Mouse (Mus musculus) midbrain, embryonic 12.5 days (tissue): Measurements from ENCODE around the gene Zdbf2. TPM values are rescaled to one million over a fixed set of nuclear protein-coding genes. Genes with fewer than 3 reads are reported as not detected.

Source experiments
- ATAC-seq: fragments of 200-750 bp; cut with Nextera tagmentation; 2 replicates; pipeline ENCODE4 v1.8.0; 2017; ENCODE audit warnings: low read depth, moderate TSS enrichment, moderate library complexity; ENCODE audit not compliant: low FRiP score
- H3K27ac ChIP-seq: fragments of 300-500 bp; sonication (generic); replicated peaks from 2 replicates; pipeline ENCODE4 v1.5.1; 2016; ENCODE audit warnings: mild to moderate bottlenecking
- H3K27me3 ChIP-seq: fragments of 300-500 bp; sonication (generic); 2 replicates; pipeline ENCODE4 v1.6.1; 2016; ENCODE audit warnings: mild to moderate bottlenecking
- H3K36me3 ChIP-seq: fragments of 300-500 bp; sonication (generic); 2 replicates; pipeline ENCODE4 v1.6.1; 2016
- H3K4me1 ChIP-seq: fragments of 300-500 bp; sonication (generic); 2 replicates; pipeline ENCODE4 v1.6.1; 2016
- H3K4me2 ChIP-seq: fragments of 300-500 bp; sonication (generic); replicated peaks from 2 replicates; pipeline ENCODE4 v1.6.1; 2016; ENCODE audit warnings: mild to moderate bottlenecking, moderate library complexity
- H3K4me3 ChIP-seq: fragments of 300-500 bp; sonication (generic); 2 replicates; pipeline ENCODE4 v1.5.1; 2016; ENCODE audit warnings: mild to moderate bottlenecking
- H3K9ac ChIP-seq: fragments of 300-500 bp; sonication (generic); replicated peaks from 2 replicates; pipeline ENCODE4 v1.6.1; 2016; ENCODE audit warnings: mild to moderate bottlenecking, moderate library complexity
- H3K9me3 ChIP-seq: fragments of 300-500 bp; sonication (generic); 2 replicates; pipeline ENCODE4 v1.6.1; 2016; ENCODE audit warnings: mild to moderate bottlenecking
- WGBS: fragments of 180-500 bp; shearing (Covaris S2); methylation state at CpG from one replicate; pipeline ENCODE4 v1.1.7; 2016; 5-methylcytosine and 5-hydroxymethylcytosine counted together
- polyA plus RNA-seq: library from polyadenylated mRNA; unstranded; fragments of >200 nt; fragmentation: Nextera tagmentation; extraction: Ambion mirVana; gene quantifications from 2 replicates; pipeline ENCODE4 v1.2.1, GENCODE M21; 2016

Gene Zdbf2
- polyA plus RNA-seq, 1 experiment from 2014 or later = 30.9 TPM

- 21% methylated on average over 24 of the region's 24 CpGs for WGBS
- no peaks in the 10 kb centered on the region for H3K36me3 ChIP-seq
- peak; percentile 60 for ATAC-seq
- peak overlapping the region; percentile 34 for H3K4me2 ChIP-seq
- peak overlapping the region; percentile 13; the same call in 1 of the 2 replicates for H3K4me3 ChIP-seq
- no peak overlapping the region for H3K9ac ChIP-seq
- H3K27ac ChIP-seq = peak overlapping the region; percentile 10; the same call in 1 of the 2 replicates
- no peaks in the 10 kb centered on the region for H3K9me3 ChIP-seq
- peaks cover 49% of the 10 kb centered on the region for H3K4me1 ChIP-seq
- H3K27me3 ChIP-seq = peaks cover 95% of the 10 kb centered on the region
Measured at GRCm38 (mm10) chr1:63252351-63253209, 20.5 kb upstream of the Zdbf2 start.

- H3K27me3 ChIP-seq = peaks cover 93% of the 10 kb centered on the region
- 23% methylated on average over 5 of the region's 5 CpGs for WGBS
- no peak overlapping the region for H3K9ac ChIP-seq
- H3K27ac ChIP-seq = peak overlapping the region; percentile 10; the same call in 1 of the 2 replicates
- no peak for ATAC-seq
- H3K4me2 ChIP-seq = peak overlapping the region; percentile 34
- 0 out of 2 replicates have a peak overlapping the region, but pooled peaks have one; percentile 13 for H3K4me3 ChIP-seq
- peaks cover 42% of the 10 kb centered on the region for H3K4me1 ChIP-seq
- no peaks in the 10 kb centered on the region for H3K9me3 ChIP-seq
- H3K36me3 ChIP-seq = no peaks in the 10 kb centered on the region
Measured at GRCm38 (mm10) chr1:63253291-63253690, 19.8 kb upstream of the Zdbf2 start.

- WGBS = 6% methylated on average over 4 of the region's 4 CpGs
- Histone ChIP-seq H3K4me1 (peaks cover 34% of the 10 kb centered on the region), H3K4me2 (no peak overlapping the region), H3K9ac (no peak overlapping the region), H3K27ac (peak overlapping the region; percentile 70), H3K36me3 (no peaks in the 10 kb centered on the region), H3K4me3 (no peak overlapping the region), H3K27me3 (peaks cover 84% of the 10 kb centered on the region), H3K9me3 (no peaks in the 10 kb centered on the region)
- no peak for ATAC-seq
Measured at GRCm38 (mm10) chr1:63255101-63255500, 18.0 kb upstream of the Zdbf2 start.

- Histone ChIP-seq H3K9ac (no peak overlapping the region), H3K27ac (peak overlapping the region; percentile 70), H3K4me1 (peaks cover 33% of the 10 kb centered on the region), H3K27me3 (peaks cover 85% of the 10 kb centered on the region), H3K4me2 (no peak overlapping the region), H3K4me3 (no peak overlapping the region), H3K36me3 (no peaks in the 10 kb centered on the region), H3K9me3 (no peaks in the 10 kb centered on the region)
- ATAC-seq = no peak
- WGBS = 16% methylated on average over 5 of the region's 5 CpGs
Measured at GRCm38 (mm10) chr1:63256083-63256482, 17.0 kb upstream of the Zdbf2 start.

- no peaks in the 10 kb centered on the region for H3K36me3 ChIP-seq
- no peak overlapping the region for H3K9ac ChIP-seq
- H3K4me2 ChIP-seq = no peak overlapping the region
- ATAC-seq = no peak
- 35% methylated on average over 2 of the region's 2 CpGs for WGBS
- H3K27me3 ChIP-seq = peaks cover 77% of the 10 kb centered on the region
- no peak overlapping the region for H3K27ac ChIP-seq
- no peaks in the 10 kb centered on the region for H3K9me3 ChIP-seq
- no peak overlapping the region for H3K4me3 ChIP-seq
- H3K4me1 ChIP-seq = peaks cover 20% of the 10 kb centered on the region
Measured at GRCm38 (mm10) chr1:63258501-63258900, 14.6 kb upstream of the Zdbf2 start.

- WGBS = 47% methylated on average over 11 of the region's 11 CpGs
- H3K4me1 ChIP-seq = peaks cover 20% of the 10 kb centered on the region
- H3K27ac ChIP-seq = no peak overlapping the region
Measured at GRCm38 (mm10) chr1:63259271-63259830, 13.7 kb upstream of the Zdbf2 start.

GRCm38 (mm10) chr1:63259916-63260741 lies 12.9 kb upstream of the Zdbf2 start:
- WGBS = 48% methylated on average over 17 of the region's 17 CpGs
- no peaks in the 10 kb centered on the region for H3K36me3 ChIP-seq

More at GRCm38 (mm10) chr1:63259271-63259830, 13.7 kb upstream of the Zdbf2 start:
- no peak for ATAC-seq
- Histone ChIP-seq H3K27me3 (peaks cover 78% of the 10 kb centered on the region), H3K36me3 (no peaks in the 10 kb centered on the region), H3K4me2 (no peak overlapping the region), H3K9me3 (no peaks in the 10 kb centered on the region), H3K9ac (no peak overlapping the region), H3K4me3 (no peak overlapping the region)

GRCm38 (mm10) chr1:63260742-63261033 lies 12.4 kb upstream of the Zdbf2 start:
- H3K9ac ChIP-seq = no peak overlapping the region
- H3K36me3 ChIP-seq = no peaks in the 10 kb centered on the region
- H3K4me2 ChIP-seq = no peak overlapping the region
- H3K9me3 ChIP-seq = no peaks in the 10 kb centered on the region
- H3K4me3 ChIP-seq = no peak overlapping the region
- peaks cover 11% of the 10 kb centered on the region for H3K4me1 ChIP-seq
- 33% methylated on average over 5 of the region's 5 CpGs for WGBS
- H3K27me3 ChIP-seq = peaks cover 78% of the 10 kb centered on the region
- H3K27ac ChIP-seq = no peak overlapping the region
- ATAC-seq = no peak

More at GRCm38 (mm10) chr1:63259916-63260741, 12.9 kb upstream of the Zdbf2 start:
- H3K27ac ChIP-seq = no peak overlapping the region
- peaks cover 78% of the 10 kb centered on the region for H3K27me3 ChIP-seq
- H3K4me1 ChIP-seq = peaks cover 16% of the 10 kb centered on the region
- H3K9me3 ChIP-seq = no peaks in the 10 kb centered on the region
- H3K4me2 ChIP-seq = no peak overlapping the region
- H3K4me3 ChIP-seq = no peak overlapping the region
- no peak for ATAC-seq
- no peak overlapping the region for H3K9ac ChIP-seq

GRCm38 (mm10) chr1:63261041-63261590 lies 11.9 kb upstream of the Zdbf2 start:
- Histone ChIP-seq H3K4me1 (peaks cover 7% of the 10 kb centered on the region), H3K36me3 (no peaks in the 10 kb centered on the region), H3K4me2 (no peak overlapping the region), H3K9ac (no peak overlapping the region), H3K27ac (no peak overlapping the region), H3K27me3 (peaks cover 78% of the 10 kb centered on the region), H3K9me3 (no peaks in the 10 kb centered on the region), H3K4me3 (no peak overlapping the region)
- ATAC-seq = no peak
- WGBS = 45% methylated on average over 17 of the region's 17 CpGs

GRCm38 (mm10) chr1:63263671-63264070 lies 9.4 kb upstream of the Zdbf2 start:
- H3K27me3 ChIP-seq = peaks cover 75% of the 10 kb centered on the region
- no peaks in the 10 kb centered on the region for H3K4me1 ChIP-seq
- no peak overlapping the region for H3K4me2 ChIP-seq
- WGBS = 37% methylated on average over 11 of the region's 11 CpGs
- H3K36me3 ChIP-seq = no peaks in the 10 kb centered on the region
- ATAC-seq = no peak
- H3K27ac ChIP-seq = no peak overlapping the region
- H3K9ac ChIP-seq = no peak overlapping the region
- H3K9me3 ChIP-seq = no peaks in the 10 kb centered on the region
- H3K4me3 ChIP-seq = no peak overlapping the region

GRCm38 (mm10) chr1:63265461-63265860 lies 7.6 kb upstream of the Zdbf2 start:
- no peaks in the 10 kb centered on the region for H3K36me3 ChIP-seq
- 43% methylated on average over 4 of the region's 4 CpGs for WGBS
- H3K4me1 ChIP-seq = no peaks in the 10 kb centered on the region
- ATAC-seq = no peak
- H3K27ac ChIP-seq = no peak overlapping the region
- H3K27me3 ChIP-seq = peaks cover 84% of the 10 kb centered on the region
- no peaks in the 10 kb centered on the region for H3K9me3 ChIP-seq
- H3K9ac ChIP-seq = no peak overlapping the region
- H3K4me3 ChIP-seq = no peak overlapping the region
- H3K4me2 ChIP-seq = no peak overlapping the region
